Mouse (Mus musculus) lung, adult 2 months (tissue): Measurements from ENCODE around the gene 1700024B05Rik.
"Not testable (repeated sequence)": the region's sequence is repeated elsewhere in the genome, so short reads cannot be mapped to it uniquely, and the experiment has no call there.

ENCODE experiments used
- CTCF ChIP-seq: fragments of 200-500 bp; IDR thresholded peaks from 2 replicates; pipeline ENCODE4 v1.5.1; 2011; ENCODE audit warnings: mild to moderate bottlenecking, low read length, control low read depth; ENCODE audit not compliant: insufficient read depth
- POLR2A ChIP-seq: fragments of 200-500 bp; IDR thresholded peaks from 2 replicates; pipeline ENCODE4 v1.6.1; 2011; ENCODE audit warnings: low read depth, mild to moderate bottlenecking, control low read depth, low read length, borderline replicate concordance; ENCODE audit errors: extremely low read depth

- not testable (repeated sequence) for TF ChIP-seq CTCF, POLR2A
Measured at GRCm38 (mm10) chr14:41907190-41907589, 36.6 kb upstream of the 1700024B05Rik start, which contains the start of gene Gm7980.
